Mouse (Mus musculus) small intestine, adult 2 months (tissue): ENCODE data around the gene Tepp.

Experiments
- CTCF ChIP-seq: fragments of 200-500 bp; IDR thresholded peaks from 2 replicates; pipeline ENCODE4 v1.5.1; 2012; ENCODE audit warnings: low read depth, mild to moderate bottlenecking, control low read depth, inconsistent platforms, low read length, moderate library complexity, mixed read lengths; ENCODE audit not compliant: insufficient replicate concordance, insufficient read length; ENCODE audit errors: extremely low read depth
- POLR2A ChIP-seq: fragments of 200-500 bp; IDR thresholded peaks from 2 replicates; pipeline ENCODE4 v1.6.1; 2012; ENCODE audit warnings: low read depth, mild to moderate bottlenecking, control low read depth, inconsistent platforms, low read length, moderate library complexity

DNA sequence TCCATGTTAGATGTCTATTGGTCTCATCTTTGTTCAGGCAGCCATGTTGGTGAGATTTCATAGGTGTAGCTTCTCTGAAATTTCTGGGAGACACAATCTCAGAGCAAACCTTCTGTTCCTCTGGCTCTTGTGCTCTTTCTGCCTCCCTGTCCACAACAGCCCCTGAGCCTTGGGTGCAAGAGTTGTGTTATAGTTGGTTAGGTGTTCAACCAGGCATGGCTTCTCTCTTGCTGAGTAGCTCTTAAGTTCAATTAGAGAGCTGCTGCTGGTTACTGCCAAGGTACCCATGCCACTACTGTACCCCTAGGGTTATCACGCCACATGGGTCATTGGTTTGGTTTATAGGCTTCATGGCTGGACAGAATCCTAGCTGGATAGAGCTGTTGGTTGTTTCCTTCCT, 5.0 kb downstream of the Tepp start:
- TF ChIP-seq POLR2A (no peak), CTCF (no peak)
